Mouse (Mus musculus): ENCODE measurements around the gene Hoxa4.

The Hoxa4 gene

DNA sequence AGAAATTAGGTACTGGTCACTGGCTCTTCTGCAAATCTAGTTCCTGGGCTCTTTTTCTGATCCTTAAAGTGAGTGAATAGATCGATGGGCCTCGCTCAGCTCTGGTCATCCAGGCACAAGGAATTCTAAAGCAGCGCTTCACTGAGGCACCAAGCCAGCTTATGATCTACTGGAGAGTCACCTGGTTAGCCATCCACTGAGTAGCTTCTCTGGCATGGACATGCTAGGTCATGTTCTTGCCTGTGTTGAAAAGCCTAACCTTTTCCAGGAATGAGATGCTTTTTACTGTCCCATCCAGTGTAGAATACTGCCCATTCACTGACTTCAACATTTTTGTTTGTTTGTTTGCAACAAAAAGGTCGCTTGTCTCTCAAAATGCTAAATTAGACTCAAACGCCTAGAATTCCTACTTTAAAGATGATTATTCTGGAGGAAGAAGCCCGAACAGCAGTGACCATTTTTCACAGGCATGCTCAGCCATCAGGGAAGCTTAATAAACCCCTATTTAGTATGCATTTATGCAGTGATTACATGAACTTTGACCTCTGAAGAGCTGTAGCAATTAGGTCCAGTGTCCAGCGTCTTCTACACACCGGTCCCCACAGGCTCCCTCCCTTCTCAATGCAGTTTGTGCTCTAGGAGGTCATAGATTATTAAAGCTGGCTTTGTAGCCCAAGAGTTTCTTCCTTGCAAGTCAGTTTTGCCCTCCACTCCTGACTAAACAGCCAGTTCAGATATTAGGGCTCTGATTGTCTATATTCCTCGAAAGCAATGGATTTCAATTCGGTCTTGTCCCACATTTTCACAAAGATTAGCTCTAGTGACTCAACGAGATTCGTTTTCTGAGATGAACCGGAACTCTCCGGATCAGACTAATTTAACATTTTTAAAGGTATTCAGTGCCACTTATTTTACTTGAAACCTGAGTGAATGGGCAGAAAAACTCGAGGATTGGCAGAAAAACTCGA, 39.0 kb downstream of the Hoxa4 start:
- DNase-seq (ENCODE audit: low spot score) = no peak

DNA sequence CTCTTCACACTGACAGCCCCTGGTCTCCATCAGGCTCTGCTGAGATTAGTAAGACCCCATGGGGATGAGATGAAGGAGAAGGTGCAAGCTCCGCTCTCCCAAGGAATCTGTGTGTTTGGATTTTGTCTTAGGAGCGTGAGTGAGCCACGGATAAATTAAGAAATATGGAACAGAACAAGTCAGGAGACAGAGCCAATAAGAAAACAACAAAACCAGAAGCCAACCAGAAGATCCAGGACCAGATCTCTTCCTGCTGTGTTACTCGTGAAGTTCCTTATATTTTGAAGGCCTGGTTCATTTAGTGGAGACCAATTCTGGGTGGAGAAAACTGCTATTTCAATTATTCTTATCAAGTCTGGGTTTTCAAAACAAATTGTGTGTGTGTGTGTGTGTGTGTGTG, 40.0 kb downstream of the Hoxa4 start:
- DNase-seq (ENCODE audit: low spot score) = no peak

DNA sequence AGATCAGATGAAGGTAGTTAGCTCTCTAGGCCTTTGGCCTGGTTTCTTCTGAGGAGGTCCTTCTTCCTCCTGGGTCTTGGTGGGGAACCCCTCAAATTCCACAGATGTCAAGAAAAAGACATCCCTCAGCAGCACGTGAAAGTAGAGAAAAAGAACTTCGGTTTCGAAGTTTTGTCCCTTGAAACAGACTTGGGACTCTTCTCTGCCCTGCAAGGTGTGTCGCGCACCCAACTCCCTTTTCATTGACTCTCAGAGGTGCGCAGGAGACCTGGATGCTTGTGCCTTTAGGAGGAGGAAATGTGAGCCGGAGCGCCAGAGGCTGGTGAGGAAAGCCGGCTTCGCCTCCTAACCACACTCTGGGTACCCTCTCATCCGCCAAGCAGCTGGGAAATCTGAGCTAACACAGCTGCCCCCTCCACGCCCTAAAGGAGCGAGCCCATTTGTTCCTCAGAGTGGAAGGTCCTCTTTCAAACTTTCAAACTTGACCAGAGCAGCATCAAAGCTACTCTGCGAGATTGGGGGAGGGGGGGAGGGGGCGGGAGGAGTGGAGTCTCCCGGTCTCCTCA, 41.1 kb downstream of the Hoxa4 start:
- DNase-seq (ENCODE audit: low spot score) = no peak

Data from urinary bladder, postnatal 25 days (tissue).